Mouse (Mus musculus): ENCODE measurements around the gene Flnb. TPM values are rescaled to one million over a fixed set of nuclear protein-coding genes. Genes with fewer than 3 reads are reported as not detected.

Gene Flnb
- polyA plus RNA-seq, 1 experiment from 2014 or later: 13.8 TPM

- Histone ChIP-seq H3K4me3 (no peak overlapping the region), H3K36me3 (no peaks in the 10 kb centered on the region), H3K27me3 (ENCODE audit: low read depth, poor library complexity, severe bottlenecking) (no peaks in the 10 kb centered on the region), H3K27ac (replicated peaks) (no peak overlapping the region), H3K4me1 (no peaks in the 10 kb centered on the region), H3K9me3 (replicated peaks) (no peaks in the 10 kb centered on the region)
- 83% methylated on average over 1 of the region's 1 CpGs for WGBS
- no peak for DNase-seq (ENCODE audit: low spot score)
Measured at GRCm38 (mm10) chr14:7977471-7977870, 159.7 kb downstream of the Flnb start.

- H3K36me3 ChIP-seq: no peaks in the 10 kb centered on the region
- no peak for DNase-seq (ENCODE audit: low spot score)
- H3K27ac ChIP-seq (replicated peaks): no peak overlapping the region
- WGBS: 89% methylated on average over 1 of the region's 1 CpGs
- H3K4me1 ChIP-seq: no peaks in the 10 kb centered on the region
- no peak overlapping the region for H3K4me3 ChIP-seq
- H3K27me3 ChIP-seq (ENCODE audit: low read depth, poor library complexity, severe bottlenecking): no peaks in the 10 kb centered on the region
- H3K9me3 ChIP-seq (replicated peaks): no peaks in the 10 kb centered on the region
Measured at GRCm38 (mm10) chr14:7978183-7978582, 160.4 kb downstream of the Flnb start.

DNA sequence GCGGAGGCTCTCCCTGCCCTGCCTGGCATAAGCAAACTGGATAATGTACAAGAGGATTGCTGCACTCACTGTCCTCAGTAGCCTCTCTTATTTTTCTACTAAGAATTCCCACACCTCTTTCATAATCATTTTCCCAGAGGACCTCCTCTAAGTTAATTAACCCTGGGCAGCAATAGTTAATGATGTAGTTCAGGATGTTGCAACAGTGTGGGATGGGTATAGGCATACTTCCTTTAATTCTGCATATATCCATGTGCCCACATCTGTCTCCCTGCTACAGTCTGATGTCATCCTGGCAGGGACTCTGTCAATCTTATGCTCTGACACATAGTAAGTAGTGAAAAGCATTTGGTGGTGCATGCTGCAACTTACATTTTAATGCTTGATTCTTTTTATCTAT lies 163.5 kb downstream of the Flnb start:
- WGBS: 95% methylated on average over 1 of the region's 1 CpGs
- no peaks in the 10 kb centered on the region for H3K4me1 ChIP-seq
- H3K4me3 ChIP-seq: no peak overlapping the region
- H3K36me3 ChIP-seq: no peaks in the 10 kb centered on the region
- no peak for DNase-seq (ENCODE audit: low spot score)
- H3K27me3 ChIP-seq (ENCODE audit: low read depth, poor library complexity, severe bottlenecking): no peaks in the 10 kb centered on the region
- H3K27ac ChIP-seq (replicated peaks): no peak overlapping the region
- no peaks in the 10 kb centered on the region for H3K9me3 ChIP-seq (replicated peaks)

- Histone ChIP-seq H3K36me3 (no peaks in the 10 kb centered on the region), H3K9me3 (replicated peaks) (no peaks in the 10 kb centered on the region), H3K27ac (replicated peaks) (no peak overlapping the region), H3K4me1 (peaks cover 9% of the 10 kb centered on the region), H3K4me3 (no peak overlapping the region), H3K27me3 (ENCODE audit: low read depth, poor library complexity, severe bottlenecking) (no peaks in the 10 kb centered on the region)
- no peak for DNase-seq (ENCODE audit: low spot score)
- 94% methylated on average over 6 of the region's 6 CpGs for whole genome bisulfite sequencing
Measured at GRCm38 (mm10) chr14:7986913-7987312, 169.2 kb downstream of the Flnb start.

GRCm38 (mm10) chr14:7989371-7989770 lies 171.6 kb downstream of the Flnb start:
- Histone ChIP-seq H3K9me3 (replicated peaks) (no peaks in the 10 kb centered on the region), H3K4me1 (peaks cover 9% of the 10 kb centered on the region), H3K36me3 (no peaks in the 10 kb centered on the region), H3K27ac (replicated peaks) (no peak overlapping the region), H3K4me3 (no peak overlapping the region), H3K27me3 (ENCODE audit: low read depth, poor library complexity, severe bottlenecking) (no peaks in the 10 kb centered on the region)
- DNase-seq (ENCODE audit: low spot score): no peak
- 65% methylated on average over 1 of the region's 1 CpGs for WGBS

- Histone ChIP-seq H3K4me1 (peaks cover 9% of the 10 kb centered on the region), H3K9me3 (replicated peaks) (no peaks in the 10 kb centered on the region), H3K27me3 (ENCODE audit: low read depth, poor library complexity, severe bottlenecking) (no peaks in the 10 kb centered on the region), H3K27ac (replicated peaks) (no peak overlapping the region), H3K36me3 (no peaks in the 10 kb centered on the region), H3K4me3 (no peak overlapping the region)
- DNase-seq (ENCODE audit: low spot score): no peak
- WGBS: 83% methylated on average over 3 of the region's 3 CpGs
Measured at GRCm38 (mm10) chr14:7989961-7990360, 172.2 kb downstream of the Flnb start.

- H3K27me3 ChIP-seq (ENCODE audit: low read depth, poor library complexity, severe bottlenecking): no peaks in the 10 kb centered on the region
- peaks cover 9% of the 10 kb centered on the region for H3K4me1 ChIP-seq
- no peak overlapping the region for H3K27ac ChIP-seq (replicated peaks)
- no peaks in the 10 kb centered on the region for H3K36me3 ChIP-seq
- DNase-seq (ENCODE audit: low spot score): no peak
- no peaks in the 10 kb centered on the region for H3K9me3 ChIP-seq (replicated peaks)
- WGBS: 83% methylated on average over 5 of the region's 5 CpGs
- no peak overlapping the region for H3K4me3 ChIP-seq
Measured at GRCm38 (mm10) chr14:7991108-7991776, 173.5 kb downstream of the Flnb start.

DNA sequence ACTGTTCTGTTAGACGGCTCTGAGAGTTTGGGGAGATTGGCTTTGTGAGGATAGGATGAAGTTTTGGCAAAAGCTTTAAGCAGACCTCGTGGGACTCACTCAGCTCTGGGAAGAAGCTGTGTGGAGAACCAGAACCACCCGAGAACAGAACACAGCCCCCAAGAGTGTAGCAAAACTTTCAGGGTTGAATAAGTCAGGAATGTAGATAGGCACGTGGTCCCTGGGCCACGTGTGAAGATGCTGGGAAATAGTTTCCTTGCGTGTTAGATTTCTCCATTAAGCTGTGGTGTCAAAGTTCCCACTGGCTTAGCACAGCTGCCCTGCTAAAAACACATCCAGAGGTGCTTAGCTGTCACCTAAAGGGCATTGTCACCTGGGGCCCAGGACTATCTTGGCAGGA lies 174.4 kb downstream of the Flnb start:
- peaks cover 10% of the 10 kb centered on the region for H3K4me1 ChIP-seq
- no peaks in the 10 kb centered on the region for H3K27me3 ChIP-seq (ENCODE audit: low read depth, poor library complexity, severe bottlenecking)
- no peaks in the 10 kb centered on the region for H3K36me3 ChIP-seq
- DNase-seq (ENCODE audit: low spot score): no peak
- H3K27ac ChIP-seq (replicated peaks): no peak overlapping the region
- H3K9me3 ChIP-seq (replicated peaks): no peaks in the 10 kb centered on the region
- WGBS: 82% methylated on average over 6 of the region's 6 CpGs
- H3K4me3 ChIP-seq: no peak overlapping the region

DNA sequence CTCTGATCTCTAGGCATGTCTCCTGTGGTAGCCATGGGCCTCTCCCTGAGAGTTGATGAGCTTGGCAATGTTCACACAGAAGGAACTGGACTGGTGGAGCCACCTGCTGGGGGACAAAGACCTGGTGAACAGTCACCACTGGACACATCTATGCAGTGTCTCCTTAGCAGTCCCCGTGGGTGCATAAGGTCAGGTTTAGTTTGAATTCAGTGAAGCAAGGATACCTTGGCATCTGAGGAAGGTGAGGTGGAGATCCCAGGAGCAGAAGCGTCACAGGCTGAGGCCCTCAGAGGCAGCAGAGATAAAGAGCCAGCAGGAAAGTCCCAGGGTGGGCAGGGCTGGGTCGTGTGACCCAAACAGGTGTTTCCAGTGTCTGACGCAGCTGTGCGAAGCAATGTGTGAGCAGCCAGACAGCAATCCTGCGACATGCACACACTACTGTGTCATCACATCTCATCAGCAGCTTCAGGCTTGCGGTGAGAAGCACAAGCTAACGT lies 176.6 kb downstream of the Flnb start, which contains the start of gene Dnase1l3:
Gene Dnase1l3 (minus strand): TSS at position 303 of the 497 bp plus-strand sequence.
- Histone ChIP-seq H3K4me1 (peaks cover 13% of the 10 kb centered on the region), H3K4me3 (no peak within 1 kb of the TSS), H3K27ac (replicated peaks) (no peak within 1 kb of the TSS), H3K27me3 (ENCODE audit: low read depth, poor library complexity, severe bottlenecking) (peaks cover 10% of the 10 kb centered on the region), H3K9me3 (replicated peaks) (no peaks in the 10 kb centered on the region), H3K36me3 (no peaks in the 10 kb centered on the region)
- WGBS: 75% methylated on average over 8 of the region's 8 CpGs
- DNase-seq (ENCODE audit: low spot score): no peak

- Histone ChIP-seq H3K36me3 (no peaks in the 10 kb centered on the region), H3K27me3 (ENCODE audit: low read depth, poor library complexity, severe bottlenecking) (peaks cover 40% of the 10 kb centered on the region), H3K9me3 (replicated peaks) (no peaks in the 10 kb centered on the region), H3K4me1 (peaks cover 9% of the 10 kb centered on the region; the same call in 1 of the 2 replicates), H3K27ac (replicated peaks) (peak overlapping the region; percentile 73), H3K4me3 (peak overlapping the region; percentile 40)
- 2% methylated on average over 15 of the region's 15 CpGs for WGBS
- peak; percentile 88 for DNase-seq (ENCODE audit: low spot score)
Measured at GRCm38 (mm10) chr14:7997255-7997696, 179.5 kb downstream of the Flnb start.

- Histone ChIP-seq H3K9me3 (replicated peaks) (no peaks in the 10 kb centered on the region), H3K27me3 (ENCODE audit: low read depth, poor library complexity, severe bottlenecking) (peaks cover 49% of the 10 kb centered on the region), H3K4me3 (no peak overlapping the region), H3K4me1 (peaks cover 27% of the 10 kb centered on the region), H3K36me3 (no peaks in the 10 kb centered on the region), H3K27ac (replicated peaks) (no peak overlapping the region)
- DNase-seq (ENCODE audit: low spot score): no peak
- WGBS: 83% methylated on average over 3 of the region's 3 CpGs
Measured at GRCm38 (mm10) chr14:7999030-7999429, 181.3 kb downstream of the Flnb start.

DNA sequence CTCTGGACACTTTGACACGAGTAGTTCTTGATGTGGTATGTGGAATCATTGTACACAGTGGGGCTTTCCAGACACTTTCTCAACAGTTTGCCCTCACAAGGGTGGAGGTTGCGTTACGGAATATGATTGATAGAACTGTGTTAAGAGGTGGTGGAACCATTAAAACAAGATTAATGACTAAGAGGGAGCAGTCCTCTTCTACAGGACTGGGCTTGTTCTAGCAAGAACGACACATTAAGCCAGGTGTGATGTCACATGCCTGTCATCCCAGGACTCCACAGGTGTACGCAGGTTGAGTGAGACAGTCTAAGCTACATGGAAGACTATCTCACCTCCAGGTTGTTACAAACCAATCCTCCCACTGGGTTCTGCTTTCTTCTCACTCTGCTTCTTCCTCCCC lies 181.7 kb downstream of the Flnb start:
- 81% methylated on average over 5 of the region's 5 CpGs for WGBS
- H3K4me1 ChIP-seq: peaks cover 31% of the 10 kb centered on the region
- no peak overlapping the region for H3K27ac ChIP-seq (replicated peaks)
- H3K9me3 ChIP-seq (replicated peaks): no peaks in the 10 kb centered on the region
- no peak for DNase-seq (ENCODE audit: low spot score)
- H3K36me3 ChIP-seq: no peaks in the 10 kb centered on the region
- H3K4me3 ChIP-seq: no peak overlapping the region
- H3K27me3 ChIP-seq (ENCODE audit: low read depth, poor library complexity, severe bottlenecking): peaks cover 53% of the 10 kb centered on the region

- no peak overlapping the region for H3K27ac ChIP-seq (replicated peaks)
- no peak for DNase-seq (ENCODE audit: low spot score)
- WGBS: 85% methylated on average over 5 of the region's 5 CpGs
- H3K4me3 ChIP-seq: no peak overlapping the region
- no peaks in the 10 kb centered on the region for H3K36me3 ChIP-seq
- peaks cover 55% of the 10 kb centered on the region for H3K27me3 ChIP-seq (ENCODE audit: low read depth, poor library complexity, severe bottlenecking)
- no peaks in the 10 kb centered on the region for H3K9me3 ChIP-seq (replicated peaks)
- peaks cover 33% of the 10 kb centered on the region for H3K4me1 ChIP-seq
Measured at GRCm38 (mm10) chr14:8000247-8000646, 182.5 kb downstream of the Flnb start.

Measured in midbrain, embryonic 10.5 days (tissue).